Mouse (Mus musculus) bone marrow, adult 2 months (tissue): ENCODE data around the gene C1qtnf6.
A peak's percentile ranks its signal among the peaks of the same experiment; 100 is the strongest.

Source experiments
- CTCF ChIP-seq: fragments of 200-500 bp; IDR thresholded peaks from 2 replicates; pipeline ENCODE4 v1.5.1; 2011; ENCODE audit warnings: low read length, control low read depth; ENCODE audit not compliant: control insufficient read depth, insufficient read depth
- POLR2A ChIP-seq: fragments of 200-500 bp; IDR thresholded peaks from 2 replicates; pipeline ENCODE4 v1.6.1; 2011; ENCODE audit warnings: low read depth, mild to moderate bottlenecking, control low read depth, low read length, borderline replicate concordance; ENCODE audit not compliant: control insufficient read depth

DNA sequence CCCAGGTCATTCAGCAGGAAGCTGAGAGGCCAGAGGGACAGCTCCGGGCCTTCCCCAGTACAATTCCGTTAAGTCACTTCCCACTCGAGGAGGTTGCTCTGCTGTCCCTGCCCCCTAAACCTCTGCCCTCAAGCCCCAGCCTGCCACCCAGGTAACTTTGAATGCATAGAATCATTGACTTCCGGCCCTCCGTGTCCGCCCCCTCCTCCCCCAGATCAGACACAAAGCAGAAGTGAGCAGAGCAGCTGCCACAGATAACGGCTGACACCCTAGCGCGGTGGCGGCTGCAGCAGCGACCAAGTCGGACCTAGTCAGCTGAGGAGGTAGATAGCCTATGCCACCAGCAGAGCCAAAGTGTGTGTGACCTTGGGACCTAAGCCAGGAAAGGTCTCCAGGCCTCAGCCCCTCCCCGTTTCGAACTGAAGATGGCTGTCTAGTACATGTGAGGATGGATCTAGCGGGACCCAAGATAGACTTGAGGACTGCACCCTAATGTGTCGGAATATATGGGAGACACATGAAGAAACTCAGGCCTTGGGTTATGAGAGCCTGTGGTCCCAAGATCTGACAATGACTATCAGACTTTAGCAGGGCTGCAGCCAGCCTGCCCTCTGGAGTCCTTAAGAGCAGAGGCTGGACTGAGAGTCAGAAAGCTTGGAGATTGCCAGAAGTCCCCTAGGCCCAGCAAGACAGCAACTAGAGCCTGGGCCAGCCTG lies 40.5 kb upstream of the C1qtnf6 start:
- TF ChIP-seq CTCF = no peak
- peak; percentile 99 for TF ChIP-seq POLR2A
